26 mouse cellular contexts compared by ENCODE assay signal in genomic region chr1:67167283-67167682, GRCm38 (mm10). TPM values are rescaled to one million over a fixed set of nuclear protein-coding genes. Genes with fewer than 3 reads are reported as not detected.
DNase-seq lines count a peak whose midpoint lies in the region; ATAC-seq lines count a peak whose summit lies in the region.
"Had no signal": no experiment of that assay in that cellular context is flagged by ENCODE, and none has a peak within 500 bp of the region (broad histone marks: within the 10 kb centered on the region; RNA-seq: fewer than 3 reads in every experiment).

No protein-coding gene starts in this region.

- ATAC-seq in forebrain, embryonic 14.5 days: no peak
- ATAC-seq in kidney, embryonic 14.5 days (ENCODE audit: low FRiP score, low TSS enrichment): no peak
- ATAC-seq: CD4-positive, CD25-positive, alpha-beta regulatory T cell, adult 4 months; forebrain, embryonic 13.5 days; forebrain, embryonic 16.5 days had no signal

- WGBS in forebrain, embryonic 14.5 days: 71% methylated on average over 4 of the region's 4 CpGs
- WGBS in forebrain, embryonic 10.5 days: 93% methylated on average over 4 of the region's 4 CpGs
- 83% methylated on average over 4 of the region's 4 CpGs for WGBS in kidney, embryonic 14.5 days

- H3K9me3 ChIP-seq in forebrain, embryonic 14.5 days (replicated peaks; ENCODE audit: control insufficient read depth, low read length): no peaks in the 10 kb centered on the region
- no peaks in the 10 kb centered on the region for H3K9me3 ChIP-seq in forebrain, embryonic 10.5 days
- H3K9me3 ChIP-seq in kidney, embryonic 14.5 days (ENCODE audit: control insufficient read depth, low read length): no peaks in the 10 kb centered on the region
- H3K9me3 ChIP-seq: embryonic facial prominence, embryonic 13.5 days; embryonic facial prominence, embryonic 15.5 days; forebrain, embryonic 13.5 days; G1E had no signal

- H3K27ac ChIP-seq in forebrain, embryonic 14.5 days (ENCODE audit: low read depth, low read length): no peak overlapping the region
- no peak overlapping the region for H3K27ac ChIP-seq in forebrain, embryonic 10.5 days
- no peak overlapping the region for H3K27ac ChIP-seq in kidney, embryonic 14.5 days (ENCODE audit: low read depth, low read length)
- H3K27ac ChIP-seq: embryonic facial prominence, embryonic 13.5 days; embryonic facial prominence, embryonic 15.5 days; forebrain, embryonic 13.5 days had no signal

- intact Hi-C loops in left cerebral cortex, postnatal 25 days (cut with DNase I): no loop called here

- no peaks in the 10 kb centered on the region for H3K27me3 ChIP-seq in forebrain, embryonic 14.5 days (replicated peaks; ENCODE audit: control insufficient read depth, insufficient read depth, low read length)
- no peaks in the 10 kb centered on the region for H3K27me3 ChIP-seq in forebrain, embryonic 10.5 days (ENCODE audit: poor library complexity, severe bottlenecking)
- no peaks in the 10 kb centered on the region for H3K27me3 ChIP-seq in kidney, embryonic 14.5 days (ENCODE audit: control insufficient read depth, insufficient read depth, low read length)
- H3K27me3 ChIP-seq: CH12.LX; embryonic facial prominence, embryonic 13.5 days; embryonic facial prominence, embryonic 15.5 days; forebrain, embryonic 13.5 days had no signal

- H3K4me2 ChIP-seq in forebrain, embryonic 14.5 days (ENCODE audit: low read length): no peak overlapping the region
- H3K4me2 ChIP-seq in kidney, embryonic 14.5 days (replicated peaks; ENCODE audit: low read depth, low read length): no peak overlapping the region
- H3K4me2 ChIP-seq: embryonic facial prominence, embryonic 13.5 days; embryonic facial prominence, embryonic 15.5 days; forebrain, embryonic 13.5 days had no signal

- H3K4me1 ChIP-seq in forebrain, embryonic 14.5 days (ENCODE audit: control insufficient read depth, insufficient read depth, low read length): no peaks in the 10 kb centered on the region
- no peaks in the 10 kb centered on the region for H3K4me1 ChIP-seq in forebrain, embryonic 10.5 days
- H3K4me1 ChIP-seq in kidney, embryonic 14.5 days (ENCODE audit: control insufficient read depth, insufficient read depth, low read length): no peaks in the 10 kb centered on the region
- H3K4me1 ChIP-seq: embryonic facial prominence, embryonic 13.5 days; embryonic facial prominence, embryonic 15.5 days; forebrain, embryonic 13.5 days had no signal

- no peak overlapping the region for H3K4me3 ChIP-seq in forebrain, embryonic 14.5 days (ENCODE audit: low read depth, low read length)
- H3K4me3 ChIP-seq in forebrain, embryonic 10.5 days: no peak overlapping the region
- H3K4me3 ChIP-seq in kidney, embryonic 14.5 days (ENCODE audit: low read length): no peak overlapping the region
- H3K4me3 ChIP-seq: embryonic facial prominence, embryonic 13.5 days; embryonic facial prominence, embryonic 15.5 days; erythroblast, embryonic 14.5 days; forebrain, embryonic 13.5 days had no signal

- H3K36me3 ChIP-seq in forebrain, embryonic 14.5 days (ENCODE audit: control insufficient read depth, insufficient read depth, low read length): no peaks in the 10 kb centered on the region
- H3K36me3 ChIP-seq in forebrain, embryonic 10.5 days (replicated peaks): no peaks in the 10 kb centered on the region
- no peaks in the 10 kb centered on the region for H3K36me3 ChIP-seq in kidney, embryonic 14.5 days (ENCODE audit: control insufficient read depth, insufficient read depth, low read length)
- H3K36me3 ChIP-seq: embryonic facial prominence, embryonic 13.5 days; embryonic facial prominence, embryonic 15.5 days; G1E had no signal

- no peak overlapping the region for H3K9ac ChIP-seq in forebrain, embryonic 14.5 days (ENCODE audit: low read length)
- H3K9ac ChIP-seq in kidney, embryonic 14.5 days (ENCODE audit: low read depth, low read length): no peak overlapping the region
- H3K9ac ChIP-seq: embryonic facial prominence, embryonic 13.5 days; embryonic facial prominence, embryonic 15.5 days; forebrain, embryonic 13.5 days had no signal

- peak; percentile 20 for DNase-seq in forebrain, embryonic 14.5 days (ENCODE audit: low spot score)
- no peak for DNase-seq in forebrain, embryonic 10.5 days (ENCODE audit: extremely low spot score, low spot score)
- DNase-seq in left cerebral cortex, postnatal 25 days (ENCODE audit: low spot score in 2 of 2): peak; percentile 6 to 73
- DNase-seq in left cerebral cortex, adult 18-20 months (ENCODE audit: low spot score in 2 of 2): no peak
- DNase-seq in telencephalon, adult 2 months (ENCODE audit: low read depth, low spot score): peak; percentile 29
- DNase-seq: adrenal gland, adult 2 months; adrenal gland, postnatal 10 days; adrenal gland, postnatal 25 days; B cell, adult 2 months; cerebellum, adult 11 months; cerebellum, adult 18-20 months; cerebellum, adult 8-10 months; cerebellum, adult 9-11 months; cerebellum, postnatal 14 days; cerebellum, postnatal 36 days; embryo, embryonic 11 days had no signal

RNA-seq across cellular contexts. Expression of gene Cps1, which starts 44.5 kb away (rescaled TPM):
- polyA plus RNA-seq in forebrain, embryonic 14.5 days (2014; fragmentation: Nextera tagmentation; extraction: Ambion mirVana): 0.22 and 0.29 TPM in 2 replicates
- polyA plus RNA-seq in forebrain, embryonic 10.5 days (2016; fragmentation: Nextera tagmentation; extraction: Ambion mirVana): 0.05 TPM in 1 of 2 replicates, not detected in the other
- total RNA-seq in left cerebral cortex, postnatal 25 days (2021): under 1 TPM; 0.25 to 0.37 TPM
- total RNA-seq in left cerebral cortex, adult 18-20 months (2021): under 1 TPM; 0.46 to 0.47 TPM
- 0.06 and 0.08 TPM in 2 replicates for polyA plus RNA-seq in kidney, embryonic 14.5 days (2014; fragmentation: Nextera tagmentation; extraction: Ambion mirVana)
- total RNA-seq: adrenal gland, postnatal 25 days; common myeloid progenitor, adult 5-6 weeks; G1E had no signal
- polyA plus RNA-seq: CD4-positive, CD25-positive, alpha-beta regulatory T cell, adult 4 months; G1E had no signal

Comparison
In these comparisons a context has a peak if more than half of its experiments do, and no peak if none do; other contexts are left out.
1. DNase-seq: peak in forebrain, embryonic 14.5 days (single experiment), left cerebral cortex, postnatal 25 days (2 of 2) and telencephalon, adult 2 months (single experiment); none in forebrain, embryonic 10.5 days (single experiment) and left cerebral cortex, adult 18-20 months (0 of 2).